In the genomic region with DNA sequence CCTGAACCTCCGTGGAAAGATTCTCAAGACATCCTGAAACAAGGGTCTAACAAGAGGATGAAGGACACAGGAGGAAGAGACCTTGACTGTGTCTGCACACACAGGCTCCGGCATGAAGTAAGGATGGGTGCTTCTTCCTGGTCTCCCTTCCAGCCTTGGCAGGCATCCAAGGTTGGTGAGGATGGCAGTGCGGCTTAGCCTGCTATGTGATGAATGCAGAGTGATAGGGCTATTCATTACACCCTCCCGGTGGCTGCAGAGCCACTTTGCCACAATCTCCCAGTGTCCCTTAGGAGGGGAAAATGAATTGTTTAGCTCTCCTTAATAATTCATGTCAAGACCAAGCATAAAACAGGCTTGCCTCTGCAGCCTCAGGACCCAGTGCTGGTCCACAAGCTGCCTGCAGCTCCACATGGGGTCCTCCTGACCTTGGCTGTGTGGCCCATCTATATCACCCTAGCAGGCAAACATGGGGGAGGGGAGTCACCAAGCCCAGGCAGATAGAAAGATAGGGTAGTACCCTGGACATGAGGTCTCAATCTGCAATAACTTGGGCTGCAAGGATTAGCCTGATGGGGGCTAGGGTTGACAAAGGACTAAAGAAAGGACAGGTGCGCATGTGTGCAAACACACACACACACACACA, we compare ENCODE assay signal across 7 mouse cellular contexts. TPM values are rescaled to one million over a fixed set of nuclear protein-coding genes. Genes with fewer than 3 reads are reported as not detected.
A peak's percentile ranks its signal among the peaks of the same experiment; 100 is the strongest.
DNase-seq lines count a peak whose midpoint lies in the region; ATAC-seq and TF ChIP-seq lines count a peak whose summit lies in the region.

No protein-coding gene starts in this region.

- H3K4me1 ChIP-seq in hindbrain, embryonic 12.5 days, result peaks cover 25% of the 10 kb centered on the region
- peaks cover 62% of the 10 kb centered on the region for H3K4me1 ChIP-seq in hindbrain, embryonic 10.5 days (replicated peaks)
- H3K4me1 ChIP-seq in neural tube, embryonic 13.5 days (replicated peaks), result peaks cover 74% of the 10 kb centered on the region

- ATAC-seq in hindbrain, embryonic 12.5 days (ENCODE audit: low FRiP score), result peak; percentile 35; the same call in 1 of the 2 replicates
- ATAC-seq in neural tube, embryonic 13.5 days (ENCODE audit: low read depth), result 0 out of 2 replicates have a peak, but pooled peaks have one; percentile 9

- H3K27me3 ChIP-seq in hindbrain, embryonic 12.5 days, result no peaks in the 10 kb centered on the region
- H3K27me3 ChIP-seq in hindbrain, embryonic 10.5 days (ENCODE audit: insufficient read depth, poor library complexity, severe bottlenecking), result no peaks in the 10 kb centered on the region
- no peaks in the 10 kb centered on the region for H3K27me3 ChIP-seq in neural tube, embryonic 13.5 days

- H3K9me3 ChIP-seq in hindbrain, embryonic 12.5 days (replicated peaks), result no peaks in the 10 kb centered on the region
- H3K9me3 ChIP-seq in hindbrain, embryonic 10.5 days, result no peaks in the 10 kb centered on the region
- H3K9me3 ChIP-seq in neural tube, embryonic 13.5 days, result no peaks in the 10 kb centered on the region

- no peaks in the 10 kb centered on the region for H3K36me3 ChIP-seq in hindbrain, embryonic 12.5 days
- H3K36me3 ChIP-seq in hindbrain, embryonic 10.5 days, result no peaks in the 10 kb centered on the region
- H3K36me3 ChIP-seq in neural tube, embryonic 13.5 days, result no peaks in the 10 kb centered on the region

- no peak for TF ChIP-seq CTCF in brain, embryonic 14.5 days (IDR thresholded peaks at IDR 0.05; ENCODE audit: borderline replicate concordance, extremely low read depth, insufficient read depth, insufficient read length)

- H3K9ac ChIP-seq in hindbrain, embryonic 12.5 days, result no peak overlapping the region
- no peak overlapping the region for H3K9ac ChIP-seq in neural tube, embryonic 13.5 days

- TF ChIP-seq POLR2A in brain, embryonic 14.5 days (IDR thresholded peaks at IDR 0.05; ENCODE audit: borderline replicate concordance, extremely low read depth, insufficient read depth, insufficient read length, poor library complexity, severe bottlenecking), result no peak

- no peak overlapping the region for H3K27ac ChIP-seq in hindbrain, embryonic 12.5 days
- no peak overlapping the region for H3K27ac ChIP-seq in hindbrain, embryonic 10.5 days
- H3K27ac ChIP-seq in neural tube, embryonic 13.5 days (replicated peaks), result peak overlapping the region; percentile 42

- no peak overlapping the region for H3K4me3 ChIP-seq in hindbrain, embryonic 12.5 days
- no peak overlapping the region for H3K4me3 ChIP-seq in hindbrain, embryonic 10.5 days
- no peak overlapping the region for H3K4me3 ChIP-seq in neural tube, embryonic 13.5 days

- no peak for DNase-seq in hindbrain, embryonic 10.5 days (ENCODE audit: low spot score)
- no peak for DNase-seq in neural tube, embryonic 10.5 days (ENCODE audit: extremely low spot score, low spot score)
- DNase-seq in brain, embryonic 14.5 days (ENCODE audit: low read depth), result peak; percentile 68
- peak; percentile 61 for DNase-seq in retina, postnatal 1 day
- no peak for DNase-seq in embryo, embryonic 10 days (ENCODE audit: low spot score)

- H3K4me2 ChIP-seq in hindbrain, embryonic 12.5 days (replicated peaks), result no peak overlapping the region
- H3K4me2 ChIP-seq in neural tube, embryonic 13.5 days, result no peak overlapping the region

- 64% methylated on average over 5 of the region's 5 CpGs for WGBS in hindbrain, embryonic 12.5 days
- WGBS in hindbrain, embryonic 10.5 days, result 88% methylated on average over 5 of the region's 5 CpGs
- WGBS in neural tube, embryonic 13.5 days, result 32% methylated on average over 4 of the region's 5 CpGs

RNA-seq across cellular contexts. Expression of a gene that starts 7.5 kb away (rescaled TPM):
- polyA plus RNA-seq in hindbrain, embryonic 12.5 days (2016; fragmentation: Nextera tagmentation; extraction: Ambion mirVana), result 2.2 and 2.8 TPM in 2 replicates
- polyA plus RNA-seq in hindbrain, embryonic 10.5 days (2016; fragmentation: Nextera tagmentation; extraction: Ambion mirVana), result 5.2 and 6.1 TPM in 2 replicates
- 0.36 and 0.85 TPM in 2 replicates for polyA plus RNA-seq in neural tube, embryonic 13.5 days (2015; fragmentation: Nextera tagmentation; extraction: Ambion mirVana)
- polyA plus RNA-seq in brain, embryonic 14.5 days (2012; rRNA removed), result 0.16 and 0.42 TPM in 2 replicates

RNA-seq across cellular contexts. Expression of a gene that starts 40.2 kb away (rescaled TPM):
- polyA plus RNA-seq in hindbrain, embryonic 12.5 days (2016; fragmentation: Nextera tagmentation; extraction: Ambion mirVana), result 251 and 261 TPM in 2 replicates
- polyA plus RNA-seq in hindbrain, embryonic 10.5 days (2016; fragmentation: Nextera tagmentation; extraction: Ambion mirVana), result 238 and 265 TPM in 2 replicates
- 365 and 369 TPM in 2 replicates for polyA plus RNA-seq in neural tube, embryonic 13.5 days (2015; fragmentation: Nextera tagmentation; extraction: Ambion mirVana)
- polyA plus RNA-seq in brain, embryonic 14.5 days (2012; rRNA removed), result 210 and 278 TPM in 2 replicates

RNA-seq across cellular contexts. Expression of a gene that starts 43.3 kb away (rescaled TPM):
- polyA plus RNA-seq in hindbrain, embryonic 12.5 days (2016; fragmentation: Nextera tagmentation; extraction: Ambion mirVana), result 0.41 and 0.56 TPM in 2 replicates
- 0.46 and 0.78 TPM in 2 replicates for polyA plus RNA-seq in hindbrain, embryonic 10.5 days (2016; fragmentation: Nextera tagmentation; extraction: Ambion mirVana)
- 0.55 and 0.98 TPM in 2 replicates for polyA plus RNA-seq in neural tube, embryonic 13.5 days (2015; fragmentation: Nextera tagmentation; extraction: Ambion mirVana)
- polyA plus RNA-seq in brain, embryonic 14.5 days (2012; rRNA removed), result 0.72 and 0.98 TPM in 2 replicates

RNA-seq across cellular contexts. Expression of a gene that starts 56.7 kb away (rescaled TPM):
- polyA plus RNA-seq in hindbrain, embryonic 12.5 days (2016; fragmentation: Nextera tagmentation; extraction: Ambion mirVana), result 83.3 and 88.7 TPM in 2 replicates
- polyA plus RNA-seq in hindbrain, embryonic 10.5 days (2016; fragmentation: Nextera tagmentation; extraction: Ambion mirVana), result 130 and 134 TPM in 2 replicates
- polyA plus RNA-seq in neural tube, embryonic 13.5 days (2015; fragmentation: Nextera tagmentation; extraction: Ambion mirVana), result 82.4 and 88.4 TPM in 2 replicates
- 99.9 and 164 TPM in 2 replicates for polyA plus RNA-seq in brain, embryonic 14.5 days (2012; rRNA removed)

Comparison
In these comparisons a context has a peak if more than half of its experiments do, and no peak if none do; other contexts are left out.
1. DNase-seq: peak in brain, embryonic 14.5 days (single experiment) and retina, postnatal 1 day (single experiment); none in hindbrain, embryonic 10.5 days (single experiment), neural tube, embryonic 10.5 days (single experiment) and embryo, embryonic 10 days (single experiment).